Mouse (Mus musculus) T-helper 1 cell (primary cell): ENCODE results near the gene Aurkb.

Experiments used
- in situ Hi-C: fragments of 300-600 bp; cut with MboI, MseI; formaldehyde crosslinking; loops from one replicate; pipeline ENCODE4 v1.15.1; 2025; ENCODE audit warnings: high pct_unique_total_duplicates

The Aurkb gene

GRCm38 (mm10) chr11:69036486-69037230, 8.8 kb upstream of the Aurkb start:
- in situ Hi-C loops, result no loop called here

DNA sequence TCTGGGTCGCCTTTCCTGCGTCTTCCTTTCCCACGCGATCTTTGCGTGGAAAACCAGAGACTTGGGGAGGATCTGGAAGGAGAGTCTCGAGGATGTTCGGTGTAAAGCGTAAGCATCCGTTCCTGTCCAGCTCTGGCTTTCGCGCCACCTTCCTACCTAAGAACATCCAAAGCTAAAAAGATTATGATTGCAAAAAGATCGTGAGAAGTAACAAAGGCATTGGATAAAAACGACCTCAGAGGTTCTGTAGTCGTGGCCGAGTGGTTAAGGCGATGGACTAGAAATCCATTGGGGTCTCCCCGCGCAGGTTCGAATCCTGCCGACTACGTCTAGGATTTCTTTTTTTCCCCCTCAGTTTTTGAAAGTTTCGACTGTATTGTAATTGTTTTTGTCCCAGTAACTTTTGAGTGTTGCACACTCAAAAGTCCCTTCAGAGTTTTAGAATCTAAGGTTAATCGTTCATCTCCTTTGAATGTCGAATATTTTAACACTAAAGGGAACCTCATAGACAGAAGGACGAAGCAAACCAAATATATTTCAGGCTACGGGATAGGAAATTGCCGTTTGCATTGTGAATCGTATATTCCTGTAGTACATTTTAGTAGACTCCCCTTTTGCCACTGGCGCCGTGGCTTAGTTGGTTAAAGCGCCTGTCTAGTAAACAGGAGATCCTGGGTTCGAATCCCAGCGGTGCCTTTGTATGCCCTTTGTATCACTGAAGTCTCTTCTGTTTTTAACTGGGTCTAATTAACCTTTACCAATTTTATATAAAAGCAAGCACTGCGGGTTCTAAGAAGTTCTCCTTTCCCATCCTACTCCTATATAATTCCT, 8.0 kb upstream of the Aurkb start:
- in situ Hi-C loops, result no loop called here

DNA sequence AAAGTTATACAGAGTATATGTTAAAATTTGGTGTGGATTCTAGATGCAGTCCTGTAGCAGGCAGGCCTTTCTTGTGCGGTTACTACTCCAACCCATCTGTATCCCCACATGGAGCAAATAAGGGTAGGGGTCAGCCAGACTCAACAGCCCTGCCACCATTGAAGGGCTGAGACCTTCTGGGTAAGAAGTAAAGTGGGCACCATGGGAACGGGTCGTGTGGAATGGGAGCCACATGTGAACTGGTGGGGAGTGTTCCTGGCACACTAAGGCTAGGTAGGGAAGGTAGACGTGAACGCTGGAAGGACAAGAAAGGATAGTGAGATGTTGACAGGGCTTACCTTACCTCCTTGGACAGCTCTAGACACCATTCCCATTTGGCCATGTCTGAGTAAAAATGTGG, 7.3 kb upstream of the Aurkb start:
- in situ Hi-C loops, result no loop called here

DNA sequence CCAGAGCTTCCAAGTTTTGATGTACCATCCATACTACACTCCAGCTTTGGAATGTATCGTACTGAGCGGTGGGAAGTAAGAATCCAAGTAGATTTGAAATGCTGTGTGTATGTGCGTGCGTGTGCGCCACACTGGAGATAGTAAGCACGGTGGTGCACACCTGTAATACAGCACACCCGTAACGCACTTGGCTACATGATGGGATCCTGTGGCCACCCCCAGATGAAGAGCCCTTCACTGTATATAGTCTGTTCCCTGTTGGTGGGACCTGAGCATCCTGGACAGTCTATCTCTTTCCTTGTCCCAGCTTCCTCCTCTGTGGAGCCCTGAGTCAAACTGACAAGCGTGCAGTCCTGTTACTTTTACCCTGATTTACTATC, 938 bp downstream of the Aurkb start:
- in situ Hi-C loops, result no loop called here

- in situ Hi-C loops, result no loop called here
These were observed 2.1 kb downstream of the Aurkb start for GRCm38 (mm10) chr11:69047592-69047991.

GRCm38 (mm10) chr11:69048151-69048550, 2.7 kb downstream of the Aurkb start:
- in situ Hi-C loops, result no loop called here

DNA sequence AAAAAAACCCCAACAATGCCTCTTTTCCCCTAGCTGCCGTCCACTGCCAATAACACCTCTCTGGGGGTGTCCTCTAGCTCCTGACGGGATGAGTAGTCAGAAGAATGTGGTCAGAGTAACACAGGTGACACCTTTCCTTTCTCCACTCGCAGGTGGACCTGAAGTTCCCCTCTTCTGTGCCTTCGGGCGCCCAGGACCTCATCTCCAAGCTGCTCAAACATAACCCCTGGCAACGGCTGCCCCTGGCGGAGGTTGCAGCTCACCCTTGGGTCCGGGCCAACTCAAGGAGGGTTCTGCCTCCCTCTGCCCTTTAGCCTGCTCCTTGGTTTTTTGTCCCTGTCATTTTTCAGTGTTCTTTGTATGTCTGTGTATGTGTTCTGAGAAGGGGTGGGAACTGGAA, 5.3 kb downstream of the Aurkb start:
- in situ Hi-C loops, result no loop called here

GRCm38 (mm10) chr11:69051771-69052170, 6.3 kb downstream of the Aurkb start:
- in situ Hi-C loops, result no loop called here

DNA sequence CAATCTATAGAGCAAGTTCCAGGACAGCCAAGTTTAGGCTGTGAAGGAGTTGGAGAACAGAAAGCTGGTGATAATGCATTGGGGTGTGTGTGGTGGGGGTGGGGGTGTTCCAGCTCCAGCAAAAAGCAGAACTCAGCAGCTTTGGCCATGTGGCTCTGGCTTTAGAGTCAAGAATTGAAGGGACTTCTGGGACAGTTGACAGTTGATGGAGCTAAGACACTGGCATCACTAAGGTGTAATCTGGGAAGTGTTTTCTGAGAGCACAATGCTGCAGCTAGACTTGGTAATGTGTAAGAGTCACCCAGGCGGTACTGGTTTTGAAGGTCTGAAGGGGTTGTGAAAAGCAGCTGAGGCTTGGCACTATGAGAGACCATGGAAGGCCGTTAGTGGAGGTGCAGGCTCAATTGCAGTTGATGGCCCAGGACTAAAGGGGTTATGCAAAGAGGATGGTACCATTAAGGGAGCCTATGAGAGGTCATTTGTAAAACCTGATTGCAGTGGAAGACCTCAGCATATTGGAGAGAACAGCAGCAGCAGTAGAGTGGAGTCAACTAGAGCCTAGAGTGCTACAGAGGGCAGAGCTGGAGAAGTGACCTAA, 7.5 kb downstream of the Aurkb start:
- in situ Hi-C loops, result no loop called here

DNA sequence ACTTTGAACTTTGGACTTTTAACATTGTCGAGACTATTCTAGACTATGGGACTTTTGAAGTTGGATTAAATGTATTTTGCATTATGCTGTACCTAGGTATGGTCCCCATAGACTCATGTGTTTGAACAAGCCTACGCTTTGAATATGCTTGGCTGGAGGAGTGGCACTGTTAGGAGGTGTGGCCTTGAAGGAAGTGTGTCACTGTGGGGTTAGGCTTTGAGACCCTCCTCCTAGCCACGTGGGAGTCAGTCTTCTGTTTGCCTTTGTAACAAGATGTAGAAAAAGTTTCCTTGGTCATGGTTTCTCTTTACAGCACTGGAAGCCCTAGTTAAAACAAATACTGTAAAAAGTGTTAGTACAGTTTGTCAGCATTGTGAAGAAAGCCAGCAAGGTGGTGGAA, 8.4 kb downstream of the Aurkb start:
- in situ Hi-C loops, result no loop called here

- in situ Hi-C loops, result no loop called here
These were observed 12.8 kb downstream of the Aurkb start for GRCm38 (mm10) chr11:69058265-69058664.

- in situ Hi-C loops, result no loop called here
These were observed 13.4 kb downstream of the Aurkb start for GRCm38 (mm10) chr11:69058729-69059356.

GRCm38 (mm10) chr11:69059357-69059974, 14.0 kb downstream of the Aurkb start, which contains the start of gene Borcs6:
Gene Borcs6 (plus strand): TSS chr11:69059717.
- in situ Hi-C loops, result no loop called here

GRCm38 (mm10) chr11:69059975-69060411, 14.5 kb downstream of the Aurkb start:
- in situ Hi-C loops, result loop anchor here (5.0 to 10.0 kb wide), 2 partner anchors 62 to 175 kb away; partner anchors contain the start of genes 9130213A22Rik, Gucy2e and Hes7

DNA sequence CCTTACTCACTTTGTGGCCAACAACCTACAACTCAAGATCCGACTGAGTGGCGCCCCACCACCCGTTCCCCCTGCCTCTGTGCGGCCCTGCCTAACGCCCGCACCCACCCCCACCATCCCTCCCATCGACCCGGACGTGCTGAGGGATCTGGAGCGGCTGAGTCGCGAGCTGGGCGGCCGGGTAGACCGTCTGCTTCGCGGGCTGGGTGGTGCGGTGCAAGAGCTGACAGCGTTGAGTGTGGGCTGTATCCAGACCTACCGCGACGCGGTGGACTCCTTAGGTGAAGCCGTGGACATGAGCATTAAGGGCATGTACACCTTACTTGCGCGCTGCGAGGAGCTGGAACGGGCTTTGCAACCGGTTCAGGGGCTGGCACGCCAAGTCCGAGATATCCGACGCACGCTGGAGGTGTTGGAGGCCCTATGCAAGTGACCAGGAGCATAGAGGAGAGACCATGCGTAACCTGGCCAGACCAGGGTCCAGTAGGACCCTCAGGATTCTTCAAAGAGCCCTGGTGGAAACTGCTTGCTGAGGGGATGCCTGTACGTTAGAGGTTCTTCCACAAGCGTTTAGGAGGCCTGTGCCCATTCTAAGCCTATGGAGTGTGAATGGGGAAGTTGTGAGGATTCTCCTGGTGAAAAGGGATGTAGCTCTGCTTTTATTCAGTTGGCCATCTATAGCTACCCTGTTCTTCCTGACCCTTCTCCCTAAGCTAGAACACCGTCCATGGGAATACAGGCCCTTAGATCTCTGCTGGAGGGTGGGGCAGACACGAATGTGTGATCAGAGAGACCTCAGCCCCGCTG, 15.2 kb downstream of the Aurkb start:
- in situ Hi-C loops, result loop anchor here (5.0 to 10.0 kb wide), 2 partner anchors 62 to 174 kb away; partner anchors contain the start of genes 9130213A22Rik, Gucy2e and Hes7

DNA sequence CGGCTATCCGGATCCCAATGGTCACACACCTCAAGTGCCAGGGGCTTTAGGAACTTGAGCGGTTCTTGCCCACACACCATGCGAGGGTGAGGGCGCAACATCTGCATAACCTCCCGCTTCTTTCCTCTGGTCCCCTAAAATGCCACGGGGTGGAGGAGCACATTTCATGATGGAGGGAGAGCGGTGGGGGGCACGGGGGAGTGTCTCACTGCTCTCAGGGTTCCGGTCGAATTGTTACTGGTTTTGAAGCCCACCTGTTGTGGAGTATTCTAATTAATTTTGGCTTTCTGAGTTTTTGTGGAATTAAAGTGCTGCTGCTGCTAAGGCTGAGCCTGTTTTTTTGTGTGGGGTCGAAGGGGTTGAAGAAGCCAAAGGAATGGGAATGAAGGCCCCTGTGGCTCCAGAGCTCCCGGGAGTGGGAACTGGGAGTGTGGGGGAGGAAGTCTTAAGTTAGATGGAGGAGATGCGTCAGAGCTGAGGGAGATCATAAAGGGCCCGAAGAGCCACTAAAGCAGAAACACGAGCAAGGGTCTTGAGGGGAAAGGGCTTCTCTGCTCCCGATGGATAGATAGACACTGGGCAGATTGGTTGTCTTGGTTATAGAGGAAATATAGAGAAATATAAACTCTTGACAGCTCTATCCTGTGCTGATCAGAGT, 15.9 kb downstream of the Aurkb start:
- in situ Hi-C loops, result loop anchor here (5.0 to 10.0 kb wide), 2 partner anchors 61 to 173 kb away; partner anchors contain the start of genes 9130213A22Rik, Gucy2e and Hes7

DNA sequence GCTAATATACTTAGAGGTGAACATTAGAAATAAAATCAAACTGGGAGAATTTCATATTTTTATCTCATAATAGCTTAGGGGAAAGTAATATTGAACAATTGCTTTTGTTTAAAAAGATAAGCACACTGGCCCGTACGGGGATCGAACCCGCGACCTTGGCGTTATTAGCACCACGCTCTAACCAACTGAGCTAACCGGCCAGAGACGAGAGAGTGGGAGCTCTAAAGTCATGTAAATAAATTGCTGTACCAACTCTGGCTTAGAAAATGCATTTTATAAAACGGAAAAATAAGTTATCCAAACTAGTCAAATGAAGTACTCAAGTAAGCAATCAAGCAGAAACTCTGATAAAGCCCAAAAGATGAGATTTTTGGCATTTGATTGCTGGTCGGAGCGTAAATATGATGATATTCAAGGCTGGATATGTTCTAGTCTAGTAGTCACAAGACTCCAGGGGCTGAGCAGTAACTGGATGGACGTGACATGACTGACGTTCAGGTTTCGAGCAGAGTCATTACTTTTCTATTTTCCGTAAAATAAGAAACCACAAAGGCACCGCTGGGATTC, 16.8 kb downstream of the Aurkb start:
- in situ Hi-C loops, result loop anchor here (5.0 to 10.0 kb wide), 2 partner anchors 60 to 173 kb away; partner anchors contain the start of genes 9130213A22Rik, Gucy2e and Hes7

DNA sequence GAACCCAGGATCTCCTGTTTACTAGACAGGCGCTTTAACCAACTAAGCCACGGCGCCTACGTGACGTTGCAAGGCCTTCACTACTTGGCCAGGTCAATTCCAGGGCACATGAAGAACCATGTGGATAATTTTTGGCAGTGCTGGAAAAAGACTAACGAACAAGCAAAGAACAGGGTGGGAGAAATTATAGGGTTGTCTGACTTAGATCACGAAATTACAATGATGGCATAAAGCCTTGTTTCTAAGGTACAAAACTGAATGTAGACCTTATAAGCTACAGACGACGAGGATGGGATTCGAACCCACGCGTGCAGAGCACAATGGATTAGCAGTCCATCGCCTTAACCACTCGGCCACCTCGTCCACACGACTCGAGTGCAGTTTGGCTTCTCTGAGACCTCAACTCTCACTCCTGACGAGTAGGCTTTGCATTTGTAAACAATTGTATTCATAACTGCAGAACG, 17.3 kb downstream of the Aurkb start:
- in situ Hi-C loops, result loop anchor here (5.0 to 10.0 kb wide), 2 partner anchors 60 to 172 kb away; partner anchors contain the start of genes 9130213A22Rik, Gucy2e and Hes7
